16 mouse cellular contexts compared by ENCODE assay signal in the genomic region with DNA sequence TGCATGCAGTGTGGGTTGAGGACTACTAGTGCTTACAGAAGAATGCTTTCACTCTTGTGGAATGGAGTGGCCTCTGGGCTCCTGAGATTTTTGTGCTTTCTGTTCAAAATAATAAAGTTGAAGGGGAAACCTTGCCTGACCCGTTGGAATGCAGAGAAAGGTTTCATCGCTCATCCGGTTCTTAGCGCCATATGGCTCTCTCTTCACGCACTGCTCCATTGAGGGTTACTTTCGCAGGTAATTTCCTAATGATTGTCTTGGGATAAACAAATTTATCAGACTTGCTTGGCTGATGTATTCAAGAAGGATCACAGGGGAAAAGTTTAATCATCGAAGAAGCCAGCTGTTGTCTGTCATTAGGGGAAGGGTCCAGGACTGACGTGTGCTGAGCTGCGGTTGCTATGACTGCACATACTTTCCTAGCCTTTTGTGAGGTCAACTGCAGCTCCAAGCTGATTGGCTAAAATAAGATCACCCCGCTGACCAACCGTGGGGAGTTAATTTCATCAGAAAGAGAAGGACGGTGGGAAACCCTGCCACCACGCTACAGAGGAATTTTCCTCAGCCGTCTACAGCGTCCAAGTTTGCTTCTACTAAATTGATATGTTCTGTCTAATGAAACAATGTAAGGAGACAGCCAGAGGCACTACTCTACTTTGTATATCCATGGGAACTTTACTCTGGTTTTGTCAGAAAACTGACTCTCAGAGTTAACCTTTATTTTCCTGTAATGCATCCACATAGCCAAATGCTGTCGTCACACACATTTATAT.
A peak's percentile ranks its signal among the peaks of the same experiment; 100 is the strongest.
DNase-seq lines count a peak whose midpoint lies in the region; ATAC-seq lines count a peak whose summit lies in the region.
"Had no signal": no experiment of that assay in that cellular context is flagged by ENCODE, and none has a peak within 500 bp of the region (broad histone marks: within the 10 kb centered on the region; RNA-seq: fewer than 3 reads in every experiment).

No protein-coding gene starts in this region.

- no peaks in the 10 kb centered on the region for H3K27me3 ChIP-seq in forebrain, embryonic 10.5 days (ENCODE audit: poor library complexity, severe bottlenecking)
- H3K27me3 ChIP-seq in forebrain, embryonic 16.5 days (replicated peaks; ENCODE audit: control insufficient read depth, insufficient read depth, low read length): no peaks in the 10 kb centered on the region
- no peaks in the 10 kb centered on the region for H3K27me3 ChIP-seq in hindbrain, embryonic 15.5 days
- H3K27me3 ChIP-seq in midbrain, embryonic 16.5 days (ENCODE audit: control insufficient read depth, insufficient read depth, low read depth, low read length): no peaks in the 10 kb centered on the region

- no peak overlapping the region for H3K4me3 ChIP-seq in forebrain, embryonic 10.5 days
- H3K4me3 ChIP-seq in forebrain, embryonic 16.5 days (replicated peaks; ENCODE audit: low read length): no peak overlapping the region
- H3K4me3 ChIP-seq in hindbrain, embryonic 15.5 days: no peak overlapping the region
- H3K4me3 ChIP-seq in midbrain, embryonic 16.5 days (ENCODE audit: low read depth, low read length): no peak overlapping the region
- H3K4me3 ChIP-seq: erythroblast, embryonic 14.5 days; left cerebral cortex, adult 2 months had no signal

- no peak overlapping the region for H3K4me2 ChIP-seq in forebrain, embryonic 16.5 days (ENCODE audit: low read length)
- peak overlapping the region; percentile 2; the same call in 1 of the 2 replicates for H3K4me2 ChIP-seq in hindbrain, embryonic 15.5 days
- H3K4me2 ChIP-seq in midbrain, embryonic 16.5 days (ENCODE audit: low read length): no peak overlapping the region

- peak overlapping the region; percentile 31; the same call in 1 of the 2 replicates for H3K27ac ChIP-seq in forebrain, embryonic 10.5 days
- H3K27ac ChIP-seq in forebrain, embryonic 16.5 days (ENCODE audit: low read length): no peak overlapping the region
- H3K27ac ChIP-seq in hindbrain, embryonic 15.5 days (replicated peaks): no peak overlapping the region
- H3K27ac ChIP-seq in midbrain, embryonic 16.5 days (ENCODE audit: low read length): no peak overlapping the region
- H3K27ac ChIP-seq: left cerebral cortex, adult 2 months had no signal

- H3K4me1 ChIP-seq in forebrain, embryonic 10.5 days: peaks cover 10% of the 10 kb centered on the region
- H3K4me1 ChIP-seq in forebrain, embryonic 16.5 days (replicated peaks; ENCODE audit: control insufficient read depth, insufficient read depth, low read length): no peaks in the 10 kb centered on the region
- peaks cover 14% of the 10 kb centered on the region for H3K4me1 ChIP-seq in hindbrain, embryonic 15.5 days (replicated peaks)
- H3K4me1 ChIP-seq in midbrain, embryonic 16.5 days (ENCODE audit: control insufficient read depth, insufficient read depth, low read length): no peaks in the 10 kb centered on the region

- 88% methylated on average over 16 of the region's 16 CpGs for WGBS in forebrain, embryonic 10.5 days
- 63% methylated on average over 16 of the region's 16 CpGs for WGBS in forebrain, embryonic 16.5 days
- 38% methylated on average over 16 of the region's 16 CpGs for WGBS in hindbrain, embryonic 15.5 days
- WGBS in midbrain, embryonic 16.5 days: 49% methylated on average over 16 of the region's 16 CpGs

- no peak for ATAC-seq in forebrain, embryonic 16.5 days
- ATAC-seq in hindbrain, embryonic 15.5 days (ENCODE audit: low FRiP score, low read depth): peak; percentile 75; the same call in 1 of the 2 replicates
- peak; percentile 70 for ATAC-seq in midbrain, embryonic 16.5 days
- ATAC-seq: lung, postnatal 0 days had no signal

- no peak overlapping the region for H3K9ac ChIP-seq in forebrain, embryonic 16.5 days (replicated peaks; ENCODE audit: low read depth, low read length)
- H3K9ac ChIP-seq in hindbrain, embryonic 15.5 days: no peak overlapping the region
- H3K9ac ChIP-seq in midbrain, embryonic 16.5 days (ENCODE audit: low read depth, low read length): no peak overlapping the region

- H3K36me3 ChIP-seq in forebrain, embryonic 10.5 days (replicated peaks): no peaks in the 10 kb centered on the region
- H3K36me3 ChIP-seq in forebrain, embryonic 16.5 days (ENCODE audit: control insufficient read depth, insufficient read depth): no peaks in the 10 kb centered on the region
- no peaks in the 10 kb centered on the region for H3K36me3 ChIP-seq in hindbrain, embryonic 15.5 days
- no peaks in the 10 kb centered on the region for H3K36me3 ChIP-seq in midbrain, embryonic 16.5 days (ENCODE audit: control insufficient read depth, insufficient read depth, low read length)

- DNase-seq in forebrain, embryonic 10.5 days (ENCODE audit: extremely low spot score, low spot score): no peak
- peak; percentile 29 for DNase-seq in R1 (ENCODE audit: low read depth, low spot score)
- no peak for DNase-seq in spleen, postnatal 36 days (ENCODE audit: low spot score in 2 of 2)
- no peak for DNase-seq in cerebellum, postnatal 4 days (ENCODE audit: low spot score in 2 of 2)
- no peak for DNase-seq in ovary, postnatal 14 days (ENCODE audit: low spot score)
- DNase-seq: adrenal gland, postnatal 14 days; cerebellum, postnatal 14 days; heart, postnatal 4 days; kidney, postnatal 25 days; spleen, adult 18-20 months had no signal

- no peaks in the 10 kb centered on the region for H3K9me3 ChIP-seq in forebrain, embryonic 10.5 days
- no peaks in the 10 kb centered on the region for H3K9me3 ChIP-seq in forebrain, embryonic 16.5 days (ENCODE audit: control insufficient read depth, low read length)
- no peaks in the 10 kb centered on the region for H3K9me3 ChIP-seq in hindbrain, embryonic 15.5 days
- H3K9me3 ChIP-seq in midbrain, embryonic 16.5 days (replicated peaks; ENCODE audit: control insufficient read depth, low read length, poor library complexity, severe bottlenecking): no peaks in the 10 kb centered on the region
